Mouse (Mus musculus) heart, adult 2 months (tissue): ENCODE results near the gene Rnf216. TPM values are rescaled to one million over a fixed set of nuclear protein-coding genes. Genes with fewer than 3 reads are reported as not detected.
"Not testable (repeated sequence)": the region's sequence is repeated elsewhere in the genome, so short reads cannot be mapped to it uniquely, and the experiment has no call there.

ENCODE experiments used
- DNase-seq, 2 experiments: peaks; one replicate each; pipeline ENCODE4 v3.0.0; 2021
- H3K27ac ChIP-seq: fragments of 200-600 bp; 2 replicates; pipeline ENCODE4 v1.8.1; 2022
- H3K27me3 ChIP-seq: fragments of 200-500 bp; 2 replicates; pipeline ENCODE4 v1.6.1; 2012; ENCODE audit warnings: mild to moderate bottlenecking, low read length, inconsistent platforms, mixed read lengths; ENCODE audit not compliant: control insufficient read depth, insufficient read depth
- H3K36me3 ChIP-seq: fragments of 200-500 bp; 2 replicates; pipeline ENCODE4 v1.6.1; 2012; ENCODE audit warnings: low read length, inconsistent platforms; ENCODE audit not compliant: control insufficient read depth, insufficient read depth
- H3K4me1 ChIP-seq: fragments of 200-500 bp; 2 replicates; pipeline ENCODE4 v1.6.1; 2011; ENCODE audit warnings: low read length; ENCODE audit not compliant: control insufficient read depth, insufficient read depth
- H3K4me3 ChIP-seq: fragments of 200-600 bp; 2 replicates; pipeline ENCODE4 v1.8.1; 2022
- H3K79me2 ChIP-seq: fragments of 200-500 bp; replicated peaks from 2 replicates; pipeline ENCODE4 v1.6.1; 2012; ENCODE audit warnings: mild to moderate bottlenecking, inconsistent platforms, low read length, moderate library complexity, mixed read lengths; ENCODE audit not compliant: control insufficient read depth, insufficient read depth
- H3K9ac ChIP-seq: fragments of 200-500 bp; 2 replicates; pipeline ENCODE4 v1.6.1; 2012; ENCODE audit warnings: low read depth, mild to moderate bottlenecking, control low read depth, inconsistent platforms, low read length, mixed read lengths
- CTCF ChIP-seq: fragments of 200-600 bp; IDR thresholded peaks from 2 replicates; pipeline ENCODE4 v1.8.1; 2022; ENCODE audit warnings: antibody characterized with exemption, mild to moderate bottlenecking, moderate library complexity
- EP300 ChIP-seq: fragments of 200-500 bp; IDR thresholded peaks from 2 replicates; pipeline ENCODE4 v1.6.1; 2011; ENCODE audit warnings: low read depth, low read length, control low read depth; ENCODE audit not compliant: insufficient read depth
- POLR2A ChIP-seq: fragments of 200-500 bp; IDR thresholded peaks from 2 replicates; pipeline ENCODE4 v1.6.1; 2011; ENCODE audit warnings: mild to moderate bottlenecking, low read depth, low read length, control low read depth; ENCODE audit not compliant: insufficient read depth
- WGBS: fragments of 180-500 bp; shearing (Covaris S2); methylation state at CpG from one replicate; pipeline ENCODE4 v1.1.7; 2018; 5-methylcytosine and 5-hydroxymethylcytosine counted together
- intact Hi-C: fragments of 180-260 bp; cut with DNase I; formaldehyde crosslinking; loops from one replicate; pipeline ENCODE4 v1.15.1; 2025
- polyA plus RNA-seq: library from polyadenylated mRNA; depleted of rRNA; stranded (reverse); fragments of >200 nt; gene quantifications from 2 replicates; pipeline ENCODE4 v1.2.3, GENCODE M21; 2012
- total RNA-seq, 2 experiments: library from RNA; stranded (reverse); gene quantifications; 2 replicates each; pipeline ENCODE4 v1.2.3; 2021

Rnf216 gene
- total and polyA plus RNA-seq, 3 experiments: 16.5 to 23.8 (median 23.3) TPM

GRCm38 (mm10) chr5:143147481-143147880, 34.7 kb upstream of the Rnf216 start, which contains the start of gene Olfr718-ps1:
Olfr718-ps1 (minus strand) TSS chr5:143147581.
- TF ChIP-seq CTCF: no peak
- no peak for TF ChIP-seq POLR2A
- no peak for TF ChIP-seq EP300
- 47% methylated on average over 3 of the region's 3 CpGs for WGBS

GRCm38 (mm10) chr5:143137580-143137979, 24.8 kb upstream of the Rnf216 start:
- no peaks in the 10 kb centered on the region for H3K27me3 ChIP-seq
- no peak overlapping the region for H3K4me3 ChIP-seq
- H3K79me2 ChIP-seq: no peaks in the 10 kb centered on the region
- no peak overlapping the region for H3K27ac ChIP-seq
- no peak for DNase-seq
- TF ChIP-seq CTCF: no peak
- TF ChIP-seq EP300: no peak
- no peak for TF ChIP-seq POLR2A
- WGBS: 83% methylated on average over 13 of the region's 13 CpGs
- H3K4me1 ChIP-seq: peaks cover 7% of the 10 kb centered on the region; the same call in 1 of the 2 replicates
- intact Hi-C loops: no loop called here
- no peak overlapping the region for H3K9ac ChIP-seq
- no peaks in the 10 kb centered on the region for H3K36me3 ChIP-seq

More at GRCm38 (mm10) chr5:143147481-143147880, 34.7 kb upstream of the Rnf216 start, which contains the start of gene Olfr718-ps1:
- intact Hi-C loops: no loop called here
- Histone ChIP-seq H3K27ac (no peak within 1 kb of the TSS), H3K36me3 (no peaks in the 10 kb centered on the region), H3K79me2 (no peaks in the 10 kb centered on the region), H3K4me1 (no peaks in the 10 kb centered on the region), H3K4me3 (no peak within 1 kb of the TSS), H3K27me3 (no peaks in the 10 kb centered on the region), H3K9ac (no peak within 1 kb of the TSS)
- DNase-seq: no peak

DNA sequence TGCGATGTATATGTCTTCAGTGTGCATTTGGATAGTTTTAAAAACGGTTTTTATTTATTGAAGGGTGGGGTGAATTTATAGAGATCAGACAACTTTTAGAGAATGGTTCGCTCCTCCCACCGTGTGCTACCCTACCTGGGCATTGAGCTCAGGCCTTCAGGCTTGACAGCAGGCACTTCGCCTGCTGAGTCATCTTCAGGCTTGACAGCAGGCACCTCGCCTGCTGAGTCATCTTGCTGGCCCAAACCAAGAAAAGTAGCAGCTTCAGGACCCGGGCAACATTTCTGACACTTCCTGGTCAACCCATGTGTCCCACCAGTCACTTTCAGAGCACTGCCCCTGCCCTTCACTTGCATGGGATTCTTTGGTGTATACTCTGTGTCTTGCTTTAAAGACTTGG, 22.2 kb upstream of the Rnf216 start:
- no peak overlapping the region for H3K9ac ChIP-seq
- no peaks in the 10 kb centered on the region for H3K27me3 ChIP-seq
- peaks cover 1% of the 10 kb centered on the region; the same call in 1 of the 2 replicates for H3K4me1 ChIP-seq
- TF ChIP-seq POLR2A: no peak
- TF ChIP-seq EP300: no peak
- TF ChIP-seq CTCF: no peak
- intact Hi-C loops: no loop called here
- H3K27ac ChIP-seq: no peak overlapping the region
- no peak overlapping the region for H3K4me3 ChIP-seq
- WGBS: 83% methylated on average over 7 of the region's 7 CpGs
- no peaks in the 10 kb centered on the region for H3K36me3 ChIP-seq
- no peaks in the 10 kb centered on the region for H3K79me2 ChIP-seq
- DNase-seq: no peak

- 77% methylated on average over 5 of the region's 6 CpGs for WGBS
- H3K27me3 ChIP-seq, H3K4me1 ChIP-seq, intact Hi-C loops, H3K36me3 ChIP-seq, H3K79me2 ChIP-seq, H3K4me3 ChIP-seq, H3K9ac ChIP-seq, H3K27ac ChIP-seq, DNase-seq: not testable (repeated sequence)
Observed at GRCm38 (mm10) chr5:143134216-143135010, 21.6 kb upstream of the Rnf216 start.

GRCm38 (mm10) chr5:143132935-143133514, 20.2 kb upstream of the Rnf216 start:
- H3K27ac ChIP-seq: no peak overlapping the region
- H3K9ac ChIP-seq: no peak overlapping the region
- no peaks in the 10 kb centered on the region for H3K4me1 ChIP-seq
- no peak for TF ChIP-seq POLR2A
- TF ChIP-seq CTCF: no peak
- TF ChIP-seq EP300: no peak
- H3K4me3 ChIP-seq: no peak overlapping the region
- WGBS: 37% methylated on average over 13 of the region's 13 CpGs
- no peaks in the 10 kb centered on the region for H3K36me3 ChIP-seq
- intact Hi-C loops: no loop called here
- H3K27me3 ChIP-seq: no peaks in the 10 kb centered on the region
- H3K79me2 ChIP-seq: no peaks in the 10 kb centered on the region
- no peak for DNase-seq

- no peaks in the 10 kb centered on the region for H3K27me3 ChIP-seq
Observed at GRCm38 (mm10) chr5:143130342-143130741, 17.5 kb upstream of the Rnf216 start.

More at GRCm38 (mm10) chr5:143130342-143130741, 17.5 kb upstream of the Rnf216 start:
- peak; percentile 46 for TF ChIP-seq CTCF
- TF ChIP-seq EP300: no peak
- Histone ChIP-seq H3K27ac (no peak overlapping the region), H3K4me1 (no peaks in the 10 kb centered on the region), H3K9ac (no peak overlapping the region), H3K79me2 (no peaks in the 10 kb centered on the region), H3K36me3 (no peaks in the 10 kb centered on the region), H3K4me3 (no peak overlapping the region)
- DNase-seq: no peak
- 89% methylated on average over 7 of the region's 7 CpGs for WGBS
- intact Hi-C loops: no loop called here
